Mouse (Mus musculus) embryonic fibroblast, embryonic 13.5 days (primary cell): ENCODE data around the gene Cwc27.

ENCODE experiments used
- CTCF ChIP-seq: IDR thresholded peaks from 2 replicates; pipeline ENCODE4 v1.5.1; 2011; ENCODE audit warnings: mild to moderate bottlenecking, control low read depth, low read length, moderate library complexity, borderline replicate concordance; ENCODE audit not compliant: insufficient read depth
- POLR2A ChIP-seq: IDR thresholded peaks from 2 replicates; pipeline ENCODE4 v1.6.1; 2011; ENCODE audit warnings: low read depth, mild to moderate bottlenecking, control low read depth, low read length, moderate library complexity

DNA sequence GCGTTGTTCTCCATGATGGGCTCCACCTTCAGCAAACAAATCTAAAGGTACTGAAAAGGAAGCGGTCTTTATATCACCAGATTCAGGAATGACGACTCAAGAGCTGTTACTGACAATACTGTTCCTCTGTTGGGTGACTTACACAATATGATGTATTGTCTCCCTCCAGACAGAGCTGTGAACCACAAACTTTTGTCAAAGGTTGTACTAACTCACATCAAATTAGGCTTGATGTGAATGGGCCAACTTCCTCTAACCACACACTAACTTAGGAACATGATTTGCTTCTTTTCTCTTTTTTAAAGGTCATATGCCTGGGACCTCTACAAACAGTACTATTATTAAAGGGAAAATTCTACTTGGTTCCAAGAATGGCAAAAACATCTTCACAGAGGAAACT is 53.7 kb downstream of the Cwc27 start:
- no peak for TF ChIP-seq CTCF
- TF ChIP-seq POLR2A = no peak
